Mouse (Mus musculus) lung, adult 2 months (tissue): ENCODE results near the gene Efnb3.

Experiments
- CTCF ChIP-seq: fragments of 200-500 bp; IDR thresholded peaks from 2 replicates; pipeline ENCODE4 v1.5.1; 2011; ENCODE audit warnings: mild to moderate bottlenecking, low read length, control low read depth; ENCODE audit not compliant: insufficient read depth
- POLR2A ChIP-seq: fragments of 200-500 bp; IDR thresholded peaks from 2 replicates; pipeline ENCODE4 v1.6.1; 2011; ENCODE audit warnings: low read depth, mild to moderate bottlenecking, control low read depth, low read length, borderline replicate concordance; ENCODE audit errors: extremely low read depth

DNA sequence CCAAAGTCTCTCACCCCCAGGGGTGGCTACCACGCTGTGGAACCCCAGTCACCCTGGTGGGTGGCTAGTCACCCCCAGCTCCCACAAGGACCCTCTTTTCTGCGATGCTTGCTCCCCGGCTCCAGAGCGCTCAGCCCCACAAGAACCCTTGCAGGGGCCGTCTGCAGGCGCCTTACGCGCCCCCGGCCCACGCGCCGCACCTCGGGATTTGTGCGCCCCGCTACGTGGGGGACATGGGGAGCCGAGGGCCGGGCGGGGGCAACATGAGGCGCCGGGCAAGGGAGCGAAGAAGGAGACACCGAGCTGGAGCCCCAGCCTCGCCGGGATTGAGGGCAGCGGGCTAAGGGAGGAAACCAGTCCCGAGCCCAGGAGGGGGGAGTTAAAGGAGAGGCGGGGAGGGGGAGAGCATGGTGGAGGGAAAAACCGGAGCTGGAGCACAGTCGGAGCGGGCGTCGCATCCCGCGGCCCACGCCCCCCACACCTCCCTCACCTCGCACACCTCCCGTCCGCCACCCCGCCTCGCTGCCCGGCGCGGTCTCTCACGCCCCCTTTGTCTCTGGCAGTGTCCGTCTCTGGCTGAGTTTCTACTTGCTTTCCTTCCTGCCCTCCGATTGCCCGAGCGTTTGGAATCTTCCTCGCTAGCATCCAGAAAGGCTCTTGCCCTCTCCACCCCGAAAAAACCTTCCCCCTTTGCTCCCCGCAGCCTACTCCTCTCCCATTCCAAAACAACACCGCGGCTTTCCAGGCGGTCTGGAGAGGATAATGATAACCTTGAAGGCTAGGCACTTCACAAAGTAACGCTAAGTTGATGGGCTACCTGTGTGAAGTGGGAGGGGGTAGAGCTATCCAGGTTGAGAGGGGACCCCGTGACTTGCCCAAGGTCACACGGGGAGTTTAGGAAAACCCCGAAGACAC, at the start of gene Efnb3:
- TF ChIP-seq CTCF (no peak), POLR2A (no peak)
